Mouse (Mus musculus) embryo, embryonic 11 days (tissue): ENCODE results near the gene Dpf3.

ENCODE experiments used
- DNase-seq: peaks from one replicate; pipeline ENCODE4 v3.0.0-alpha.2; 2015

The Dpf3 gene

GRCm38 (mm10) chr12:83208841-83209240 is 278.7 kb downstream of the Dpf3 start:
- DNase-seq: no peak

- DNase-seq: no peak
Observed at GRCm38 (mm10) chr12:83208011-83208410, 279.5 kb downstream of the Dpf3 start.

GRCm38 (mm10) chr12:83207481-83207880 is 280.0 kb downstream of the Dpf3 start:
- no peak for DNase-seq

GRCm38 (mm10) chr12:83206866-83207265 is 280.6 kb downstream of the Dpf3 start:
- no peak for DNase-seq

GRCm38 (mm10) chr12:83204361-83204760 is 283.2 kb downstream of the Dpf3 start:
- DNase-seq: no peak

DNA sequence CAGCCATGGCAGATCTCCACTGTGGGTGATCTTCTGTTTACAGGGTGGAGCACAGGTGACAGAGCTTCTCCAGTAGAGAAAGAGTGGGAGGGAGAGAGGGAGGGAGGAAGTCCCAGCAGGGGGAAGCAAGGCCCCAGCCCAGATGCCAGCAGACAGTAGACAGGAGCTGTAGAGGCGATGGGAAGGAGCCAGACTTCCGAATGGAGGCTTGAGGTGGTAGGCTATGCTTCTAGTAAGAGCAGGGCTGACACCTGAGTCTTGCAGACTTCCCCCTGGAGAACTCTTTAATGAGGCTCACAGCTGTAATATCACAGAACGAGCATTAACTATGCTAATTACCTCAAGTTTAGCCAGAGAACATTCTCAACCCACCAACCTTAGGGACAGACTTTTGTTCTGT is 285.8 kb downstream of the Dpf3 start:
- no peak for DNase-seq

- no peak for DNase-seq
Observed at GRCm38 (mm10) chr12:83180561-83180960, 307.0 kb downstream of the Dpf3 start.

DNA sequence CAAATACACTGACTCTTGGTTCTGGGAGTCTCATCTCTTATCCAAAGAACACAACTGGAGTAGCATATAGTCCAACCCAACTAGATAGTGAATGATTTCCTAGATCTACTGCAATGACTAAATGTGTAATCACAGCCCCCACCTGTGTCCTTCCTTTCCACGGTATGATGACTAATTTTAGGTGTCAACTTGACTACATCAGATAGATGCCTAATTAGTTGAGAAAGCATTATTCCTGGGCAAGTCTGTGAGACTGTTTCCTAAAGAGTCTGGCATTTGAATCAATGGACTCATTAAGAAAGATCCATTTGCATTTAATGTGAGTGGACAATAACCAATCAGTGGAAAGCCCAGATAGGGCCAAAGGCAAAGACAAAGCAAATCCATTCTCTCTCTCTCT is 307.7 kb downstream of the Dpf3 start:
- no peak for DNase-seq

- peak; percentile 10 for DNase-seq
Observed at GRCm38 (mm10) chr12:83178770-83179169, 308.7 kb downstream of the Dpf3 start.

DNA sequence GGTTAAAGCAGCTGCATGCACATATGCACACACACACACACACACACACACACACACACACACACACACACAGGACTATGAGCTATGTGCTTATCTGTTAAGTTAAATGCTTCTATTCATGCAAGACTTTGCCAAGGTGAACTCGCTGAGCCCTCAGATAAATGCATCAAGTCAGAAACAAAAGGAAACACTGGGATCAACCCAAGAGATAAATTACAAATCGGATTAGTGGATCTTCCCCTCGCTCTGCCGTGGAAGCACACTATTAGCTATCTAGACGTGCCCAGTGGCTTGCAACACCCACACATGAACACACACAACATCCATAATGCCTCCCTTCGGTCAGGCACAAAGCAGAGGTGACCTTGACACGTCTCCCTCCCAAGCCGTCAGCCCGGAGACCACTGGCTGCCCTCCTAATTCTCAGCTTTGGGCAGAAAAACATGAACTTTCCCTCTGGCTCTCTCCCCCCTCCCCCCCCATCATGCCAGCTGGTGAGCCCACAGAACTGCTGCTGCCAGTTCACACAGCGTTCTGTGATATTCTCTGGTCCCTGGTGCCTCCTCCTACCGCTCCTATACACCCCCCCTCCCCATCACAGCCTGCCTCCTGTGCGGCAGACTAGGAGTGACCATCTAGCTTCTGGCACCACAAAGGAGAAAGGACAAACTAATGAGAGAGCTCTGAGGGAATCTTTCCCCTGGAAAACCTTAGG is 317.9 kb downstream of the Dpf3 start:
- DNase-seq: peak; percentile 7

DNA sequence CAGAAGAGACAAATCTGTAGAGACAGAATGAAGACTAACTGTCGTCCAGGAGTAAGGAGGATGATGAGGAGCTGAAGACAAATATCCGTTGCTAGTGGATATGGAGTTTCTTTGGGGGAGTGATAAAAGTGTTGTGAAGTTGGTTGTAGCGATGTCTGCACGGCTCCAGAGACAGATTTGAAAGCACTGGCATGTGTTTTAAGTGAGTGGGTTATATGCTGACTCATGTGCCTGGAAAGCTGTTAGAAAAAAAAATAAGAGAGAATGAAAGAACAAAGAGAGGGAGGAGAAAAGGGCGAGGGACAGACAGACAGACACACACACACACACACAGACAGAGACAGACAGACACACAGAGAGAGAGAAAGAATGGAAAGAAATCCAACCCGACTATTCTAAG is 319.2 kb downstream of the Dpf3 start:
- DNase-seq: no peak

DNA sequence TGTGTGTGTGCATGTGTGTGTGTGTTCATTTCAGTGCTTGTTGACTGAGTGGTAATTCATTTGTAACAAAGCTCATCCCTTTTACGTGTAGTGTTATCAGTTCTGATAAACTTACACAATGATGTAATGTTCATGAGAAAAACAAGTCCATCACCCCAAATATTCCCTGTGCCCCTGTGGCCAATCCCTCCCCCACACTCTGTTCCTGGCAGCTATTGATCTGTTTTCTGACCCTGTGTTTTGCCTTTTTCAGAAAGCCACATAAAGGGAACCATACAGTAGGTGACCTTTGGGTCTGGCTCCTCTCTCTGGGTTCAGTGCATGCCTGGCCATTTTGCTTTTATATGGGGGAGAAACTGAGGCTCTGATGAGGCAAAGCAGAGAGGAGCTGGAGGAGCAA is 322.5 kb downstream of the Dpf3 start:
- DNase-seq: no peak
